Mouse (Mus musculus): ENCODE data around the gene Gm17079. TPM values are rescaled to one million over a fixed set of nuclear protein-coding genes. Genes with fewer than 3 reads are reported as not detected.

The Gm17079 gene
- not detected in 2 replicates for polyA plus RNA-seq (2012; rRNA removed)

GRCm38 (mm10) chr14:51695368-51695767 is at the start of gene Gm17079:
TSS of gene Gm17079 (minus strand) at chr14:51695468.

GRCm38 (mm10) chr14:51717083-51717482 is 21.8 kb upstream of the Gm17079 start, which contains the start of gene Gm5800:
TSS of gene Gm5800 (minus strand) at chr14:51717183.

Other genes starting within 250 kb of the Gm17079 start
- gene Vmn2r89, start 243.6 kb downstream of the Gm17079 start, polyA plus RNA-seq (2012; rRNA removed) = not detected in 2 replicates
- not detected in 2 replicates for gene Gm5622, start 142.7 kb downstream of the Gm17079 start, polyA plus RNA-seq (2012; rRNA removed)
- not detected in 2 replicates for gene Gm17175, start 121.4 kb downstream of the Gm17079 start, polyA plus RNA-seq (2012; rRNA removed)
- not detected in 2 replicates for gene Gm17174, start 103.3 kb downstream of the Gm17079 start, polyA plus RNA-seq (2012; rRNA removed)
- gene Gm17078, start 84.2 kb downstream of the Gm17079 start, polyA plus RNA-seq (2012; rRNA removed) = not detected in 2 replicates
- gene Gm4181, start 59.8 kb downstream of the Gm17079 start, polyA plus RNA-seq (2012; rRNA removed) = not detected in 2 replicates
- not detected in 2 replicates for gene Gm5800, start 21.7 kb upstream of the Gm17079 start, polyA plus RNA-seq (2012; rRNA removed)
- not detected in 2 replicates for gene Ang4, start 78.1 kb upstream of the Gm17079 start, polyA plus RNA-seq (2012; rRNA removed)
- not detected in 2 replicates for gene AY358078, start 104.6 kb upstream of the Gm17079 start, polyA plus RNA-seq (2012; rRNA removed)
- not detected in 2 replicates for gene Ear6, start 158.2 kb upstream of the Gm17079 start, polyA plus RNA-seq (2012; rRNA removed)
- 65.0 and 71.3 TPM in 2 replicates for gene Mettl17, start 189.4 kb upstream of the Gm17079 start, polyA plus RNA-seq (2012; rRNA removed)
- gene Slc39a2, start 197.4 kb upstream of the Gm17079 start, polyA plus RNA-seq (2012; rRNA removed) = 16.6 and 16.8 TPM in 2 replicates
- gene Ndrg2, start 218.7 kb upstream of the Gm17079 start, polyA plus RNA-seq (2012; rRNA removed) = 153 and 175 TPM in 2 replicates
- gene Tppp2, start 223.0 kb upstream of the Gm17079 start, polyA plus RNA-seq (2012; rRNA removed) = not detected in 2 replicates
- not detected in 2 replicates for gene Rnase13, start 227.3 kb upstream of the Gm17079 start, polyA plus RNA-seq (2012; rRNA removed)